In genomic region chr16:97258821-97259220, GRCm38 (mm10) we compare ENCODE assay signal across 21 mouse cellular contexts.
DNase-seq lines count a peak whose midpoint lies in the region; ATAC-seq lines count a peak whose summit lies in the region.
"Had no signal": no experiment of that assay in that cellular context is flagged by ENCODE, and none has a peak within 500 bp of the region (broad histone marks: within the 10 kb centered on the region; RNA-seq: fewer than 3 reads in every experiment).

No protein-coding gene starts in this region.

- intact Hi-C loops in left cerebral cortex, postnatal 36 days (cut with DNase I) = no loop called here

- no peaks in the 10 kb centered on the region for H3K9me3 ChIP-seq in midbrain, embryonic 14.5 days (ENCODE audit: control insufficient read depth, low read length)
- H3K9me3 ChIP-seq in midbrain, embryonic 13.5 days = no peaks in the 10 kb centered on the region
- H3K9me3 ChIP-seq: embryonic facial prominence, embryonic 10.5 days; hindbrain, embryonic 13.5 days; limb, embryonic 13.5 days; liver, embryonic 12.5 days; megakaryocyte, embryonic 14.5 days; neural tube, embryonic 15.5 days had no signal

- H3K36me3 ChIP-seq in midbrain, embryonic 14.5 days (ENCODE audit: control insufficient read depth, insufficient read depth, low read length) = no peaks in the 10 kb centered on the region
- no peaks in the 10 kb centered on the region for H3K36me3 ChIP-seq in midbrain, embryonic 13.5 days
- H3K36me3 ChIP-seq: embryonic facial prominence, embryonic 10.5 days; hindbrain, embryonic 13.5 days; limb, embryonic 13.5 days; liver, embryonic 12.5 days; neural tube, embryonic 15.5 days had no signal

- no peak overlapping the region for H3K27ac ChIP-seq in midbrain, embryonic 14.5 days (replicated peaks; ENCODE audit: low read depth, low read length)
- H3K27ac ChIP-seq in midbrain, embryonic 13.5 days = no peak overlapping the region
- H3K27ac ChIP-seq: embryonic facial prominence, embryonic 10.5 days; hindbrain, embryonic 13.5 days; limb, embryonic 13.5 days; liver, embryonic 12.5 days; neural tube, embryonic 15.5 days had no signal

- no peak overlapping the region for H3K4me3 ChIP-seq in midbrain, embryonic 14.5 days (replicated peaks; ENCODE audit: low read depth, low read length)
- H3K4me3 ChIP-seq in midbrain, embryonic 13.5 days (replicated peaks) = no peak overlapping the region
- H3K4me3 ChIP-seq: embryonic facial prominence, embryonic 10.5 days; hindbrain, embryonic 13.5 days; limb, embryonic 13.5 days; liver, embryonic 12.5 days; megakaryocyte, embryonic 14.5 days; neural tube, embryonic 15.5 days had no signal

- DNase-seq in cerebellum, postnatal 10 days = peak; percentile 8 to 22
- no peak for DNase-seq in cerebellum, postnatal 4 days (ENCODE audit: low spot score in 2 of 2)
- DNase-seq in midbrain, embryonic 14.5 days = peak; percentile 35
- DNase-seq in ZHBTc4 (ENCODE audit: low read depth, low spot score) = peak; percentile 36
- DNase-seq in left cerebral cortex, postnatal 36 days (ENCODE audit: low spot score in 2 of 2) = no peak
- DNase-seq in thymus, postnatal 36 days = no peak
- DNase-seq: cerebellum, adult 8-10 months; forebrain, postnatal 0 days; gastrocnemius, postnatal 36 days; heart, postnatal 36 days; kidney, postnatal 36 days; layer of hippocampus, postnatal 36 days; lung, adult 18-20 months had no signal

- no peak overlapping the region for H3K4me2 ChIP-seq in midbrain, embryonic 14.5 days (ENCODE audit: low read length)
- no peak overlapping the region for H3K4me2 ChIP-seq in midbrain, embryonic 13.5 days (replicated peaks)
- H3K4me2 ChIP-seq: hindbrain, embryonic 13.5 days; limb, embryonic 13.5 days; liver, embryonic 12.5 days; neural tube, embryonic 15.5 days had no signal

- no peak for ATAC-seq in midbrain, embryonic 14.5 days (ENCODE audit: low FRiP score, low TSS enrichment)
- ATAC-seq in midbrain, embryonic 13.5 days = no peak
- ATAC-seq: forebrain, postnatal 0 days; intestine, postnatal 0 days; liver, embryonic 12.5 days had no signal

- no peaks in the 10 kb centered on the region for H3K27me3 ChIP-seq in midbrain, embryonic 14.5 days (ENCODE audit: control insufficient read depth, insufficient read depth, low read length)
- H3K27me3 ChIP-seq in midbrain, embryonic 13.5 days = no peaks in the 10 kb centered on the region
- H3K27me3 ChIP-seq: hindbrain, embryonic 13.5 days; limb, embryonic 13.5 days; neural tube, embryonic 15.5 days had no signal

- 0 out of 2 replicates have a peak, but pooled peaks cover 7% of the 10 kb centered on the region for H3K4me1 ChIP-seq in midbrain, embryonic 14.5 days (ENCODE audit: control insufficient read depth, insufficient read depth, low read length)
- peaks cover 8% of the 10 kb centered on the region for H3K4me1 ChIP-seq in midbrain, embryonic 13.5 days (replicated peaks)
- H3K4me1 ChIP-seq: liver, embryonic 12.5 days had no signal

- H3K9ac ChIP-seq in midbrain, embryonic 14.5 days (replicated peaks; ENCODE audit: low read length) = no peak overlapping the region
- no peak overlapping the region for H3K9ac ChIP-seq in midbrain, embryonic 13.5 days (replicated peaks)
- H3K9ac ChIP-seq: forebrain, postnatal 0 days; hindbrain, embryonic 13.5 days; limb, embryonic 13.5 days; liver, embryonic 12.5 days; neural tube, embryonic 15.5 days had no signal

- WGBS in midbrain, embryonic 14.5 days = 86% methylated on average over 6 of the region's 6 CpGs
- WGBS in midbrain, embryonic 13.5 days = 89% methylated on average over 6 of the region's 6 CpGs

Comparison
In these comparisons a context has a peak if more than half of its experiments do, and no peak if none do; other contexts are left out.
1. DNase-seq: peak in cerebellum, postnatal 10 days (2 of 2), midbrain, embryonic 14.5 days (single experiment) and ZHBTc4 (single experiment); none in cerebellum, postnatal 4 days (0 of 2), left cerebral cortex, postnatal 36 days (0 of 2) and thymus, postnatal 36 days (0 of 2).